Mouse (Mus musculus) cerebellum, postnatal 25 days (tissue): ENCODE measurements at regions not wholly inside any gene's neighbourhood (a gene's known extent, or its start where the extent isn't known, plus 50 kb on each side); places are given as distances from the start of the nearest gene placed in this dataset.

Experiments
- DNase-seq, 2 experiments: peaks; one replicate each; pipeline ENCODE4 v3.0.0; 2021; ENCODE audit warnings: mixed read lengths in 2 of 2

GRCm38 (mm10) chr15:41154551-41155151 lies 1020.5 kb downstream of the 9330182O14Rik start:
- no peak for DNase-seq

- peak; percentile 35 to 46 for DNase-seq
These were observed 1021.0 kb downstream of the 9330182O14Rik start for GRCm38 (mm10) chr15:41155169-41155638.

- DNase-seq = no peak
These were observed 1023.6 kb downstream of the 9330182O14Rik start for GRCm38 (mm10) chr15:41157802-41158201.

- peak in 1 of 2 experiments; percentile 18 for DNase-seq
These were observed 1028.1 kb downstream of the 9330182O14Rik start for GRCm38 (mm10) chr15:41162268-41162667.

GRCm38 (mm10) chr15:41162793-41163192 lies 1028.6 kb downstream of the 9330182O14Rik start:
- peak; percentile 51 to 73 for DNase-seq

- DNase-seq = no peak
These were observed 1029.6 kb downstream of the 9330182O14Rik start for GRCm38 (mm10) chr15:41163643-41164358.

- DNase-seq = no peak
These were observed 1031.4 kb downstream of the 9330182O14Rik start for GRCm38 (mm10) chr15:41165534-41165933.

GRCm38 (mm10) chr15:41190792-41191191 lies 1056.6 kb downstream of the 9330182O14Rik start:
- DNase-seq = no peak

GRCm38 (mm10) chr15:41193240-41193639 lies 1059.1 kb downstream of the 9330182O14Rik start:
- DNase-seq = peak; percentile 59 to 83

GRCm38 (mm10) chr15:41223801-41224200 lies 1089.6 kb downstream of the 9330182O14Rik start:
- no peak for DNase-seq

- no peak for DNase-seq
These were observed 1098.4 kb downstream of the 9330182O14Rik start for GRCm38 (mm10) chr15:41232406-41233060.
